Mouse (Mus musculus) layer of hippocampus, adult 8-10 months (tissue): ENCODE data around the gene Syngap1. TPM values are rescaled to one million over a fixed set of nuclear protein-coding genes. Genes with fewer than 3 reads are reported as not detected.
A peak's percentile ranks its signal among the peaks of the same experiment; 100 is the strongest.

Source experiments
- DNase-seq, 2 experiments: peaks; one replicate each; pipeline ENCODE4 v3.0.0; 2022; ENCODE audit warnings: low spot score in 2 of 2
- total RNA-seq, 4 experiments: library from RNA; stranded (reverse); gene quantifications; 2 replicates each; pipeline ENCODE4 v1.2.4; 2022

The Syngap1 gene
- total RNA-seq, 4 experiments from 2014 or later, result 353 to 466 (median 403) TPM

DNA sequence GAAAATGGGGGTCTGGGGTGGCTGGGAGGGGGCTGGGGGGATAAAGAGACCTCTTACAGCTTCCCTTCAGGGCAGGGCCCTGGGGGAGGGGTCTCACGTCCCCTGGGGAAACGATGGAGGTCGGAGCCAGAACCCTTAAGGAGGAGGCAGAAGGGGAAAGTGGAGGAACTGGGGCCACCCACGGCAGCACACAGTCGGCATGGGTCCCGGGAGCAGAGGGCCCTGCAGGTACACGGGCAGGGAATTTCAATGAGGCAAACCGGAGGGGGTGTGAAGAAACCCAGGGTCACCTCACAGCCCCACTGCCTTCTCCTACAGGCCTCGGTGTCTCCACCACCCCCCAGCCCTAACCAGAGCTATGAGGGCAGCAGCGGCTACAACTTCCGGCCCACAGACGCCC is 4.6 kb upstream of the Syngap1 start:
- DNase-seq, result peak in 1 of 2 experiments; percentile 9

DNA sequence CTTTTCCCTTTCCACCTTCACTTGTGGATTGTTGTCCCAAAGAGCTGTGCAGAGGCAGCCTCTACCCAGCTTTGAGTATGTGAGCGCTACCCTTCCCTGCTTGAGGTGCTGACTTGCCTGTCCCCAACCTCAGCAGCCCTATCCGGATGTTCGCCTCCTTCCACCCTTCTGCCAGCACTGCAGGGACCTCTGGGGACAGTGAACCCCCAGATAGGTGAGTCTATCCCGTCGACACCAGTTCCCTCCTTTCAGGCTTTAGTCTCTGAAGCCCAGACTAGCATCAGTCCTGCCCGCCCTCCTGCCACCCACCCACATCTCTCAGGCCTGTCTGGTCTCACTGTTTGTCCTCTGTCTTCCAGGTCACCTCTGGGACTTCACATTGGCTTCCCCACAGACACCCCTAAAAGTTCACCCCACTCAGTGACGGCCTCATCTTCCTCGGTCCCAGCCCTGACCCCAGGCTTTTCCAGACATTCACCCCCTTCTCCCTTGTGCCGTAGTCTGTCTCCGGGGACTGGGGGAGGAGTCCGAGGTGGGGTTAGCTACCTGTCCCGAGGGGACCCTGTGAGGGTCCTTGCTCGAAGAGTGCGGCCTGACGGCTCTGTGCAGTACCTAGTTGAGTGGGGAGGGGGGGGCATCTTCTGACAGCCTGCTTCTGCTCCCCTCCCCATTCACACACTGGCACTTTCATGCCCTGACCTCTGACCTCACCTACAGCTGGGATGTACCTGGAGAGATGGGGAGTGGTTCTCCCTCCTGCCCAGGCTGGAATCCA is 3.9 kb upstream of the Syngap1 start:
- DNase-seq, result peak in 1 of 2 experiments; percentile 11

DNA sequence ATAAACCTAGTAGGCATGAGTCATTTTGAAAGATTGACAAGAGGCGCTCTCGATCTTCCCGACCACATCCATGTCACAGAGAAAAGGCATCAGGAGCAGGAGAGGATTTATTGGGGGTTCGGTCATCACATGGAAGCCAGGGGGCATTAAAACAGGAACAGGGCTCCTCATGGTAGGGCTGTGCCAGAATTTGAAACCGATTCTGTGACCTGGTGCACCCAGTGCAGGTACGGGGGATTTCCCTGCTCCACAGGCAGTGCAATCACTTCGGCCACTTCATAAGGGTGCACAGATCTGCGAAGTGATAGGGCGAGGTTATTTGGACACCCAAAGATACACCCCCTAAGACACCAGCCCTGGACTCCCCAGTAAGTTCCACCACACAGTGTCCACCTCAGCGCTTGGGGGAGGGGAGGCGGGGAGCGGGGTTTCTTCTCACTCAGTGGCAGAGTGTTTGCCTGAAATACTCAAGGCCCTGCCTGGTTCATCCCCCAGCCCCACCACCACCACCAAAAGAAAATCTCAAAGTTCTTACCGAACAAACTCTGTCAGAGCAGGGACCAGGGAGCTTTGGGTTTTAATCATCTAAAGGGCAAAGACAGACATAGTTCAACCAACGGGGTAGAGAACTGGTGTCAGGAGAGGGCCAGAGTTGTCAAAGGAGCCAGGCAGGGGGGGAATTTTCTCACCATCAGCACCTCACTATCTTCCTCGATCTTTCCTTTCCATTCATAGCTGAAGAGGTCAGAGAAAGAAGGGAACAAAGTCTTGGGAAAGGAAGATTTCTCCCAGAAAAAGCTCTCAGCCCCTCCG is 3.0 kb upstream of the Syngap1 start:
- DNase-seq, result peak in 1 of 2 experiments; percentile 10

DNA sequence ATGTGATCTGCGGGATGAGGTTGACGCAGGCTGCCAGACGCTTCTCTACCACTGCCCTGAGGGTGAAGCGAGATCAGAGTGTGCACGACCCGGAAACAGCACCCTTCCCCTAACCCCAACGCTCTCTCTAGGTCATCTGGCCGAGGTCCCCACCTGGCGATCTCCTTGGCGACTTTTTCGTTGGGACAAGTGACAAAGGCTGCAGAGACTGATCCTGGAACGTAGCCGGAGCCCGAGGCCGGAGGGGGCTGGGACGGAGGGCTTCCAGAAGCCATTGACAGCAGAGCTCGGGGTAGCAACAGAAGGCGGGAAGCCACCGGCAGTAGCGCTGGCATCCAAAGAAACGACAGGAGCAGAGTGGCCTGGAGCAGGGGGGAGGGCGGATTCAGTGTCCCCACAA is 2.3 kb upstream of the Syngap1 start:
- DNase-seq, result peak in 1 of 2 experiments; percentile 25

DNA sequence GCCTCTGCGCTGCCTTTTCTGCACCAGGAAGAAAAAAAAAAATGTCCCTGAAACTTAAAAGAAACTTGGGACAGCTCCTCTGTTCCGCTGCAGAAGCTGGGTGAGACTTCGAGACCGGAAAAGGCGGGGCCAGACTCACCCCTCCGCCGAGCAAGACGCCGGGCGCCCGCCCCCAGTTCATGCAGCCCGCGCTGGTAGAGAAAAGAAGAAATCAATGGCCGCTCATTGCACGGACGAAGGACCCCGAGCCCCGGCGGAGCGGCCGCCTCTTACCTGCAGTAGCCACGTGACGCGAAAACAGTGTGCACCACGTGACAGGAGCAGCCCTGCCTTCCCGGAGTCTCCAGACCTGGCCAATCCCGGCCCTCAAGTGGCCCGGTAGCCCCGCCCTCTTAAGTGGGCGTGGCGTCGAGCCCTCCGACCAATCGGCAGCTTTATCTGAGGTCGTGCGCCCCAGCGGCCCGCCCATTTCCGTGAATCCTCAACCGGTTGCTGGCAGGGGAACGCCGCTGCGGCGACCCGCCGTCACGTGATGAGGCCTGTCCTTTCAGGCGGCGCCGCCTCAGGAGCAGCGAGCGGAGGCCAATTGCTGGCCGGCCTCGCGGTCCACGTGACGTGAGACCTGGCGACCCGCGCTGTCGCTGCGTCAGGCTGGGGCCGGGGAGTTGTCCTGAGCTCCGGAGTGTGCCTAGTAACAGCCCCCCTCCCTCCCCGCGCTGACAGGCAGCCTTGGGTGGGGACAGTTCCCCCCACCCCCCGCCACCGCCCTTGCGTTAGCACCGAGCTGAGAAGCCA is 1.7 kb upstream of the Syngap1 start, which contains the start of gene Cuta:
Gene Cuta, minus strand, starts transcription at position 392 of the 795 bp plus-strand sequence.
- peak; percentile 100 for DNase-seq

DNA sequence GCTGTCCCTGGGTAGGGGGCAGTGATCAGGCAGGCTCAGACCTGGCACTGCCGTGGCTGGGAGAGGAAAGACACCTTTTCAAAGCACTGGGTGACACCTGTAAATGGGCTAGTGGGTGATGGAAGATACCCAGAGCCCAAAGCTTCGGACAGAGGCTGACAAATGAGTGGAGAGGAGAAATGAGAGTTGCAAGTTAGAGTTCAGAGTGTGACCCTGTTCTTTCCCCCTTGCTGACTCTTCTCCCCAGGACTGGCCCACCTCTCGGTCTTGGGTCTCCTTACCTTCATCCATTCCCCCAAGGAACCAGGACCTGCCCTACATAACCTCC is 1.1 kb upstream of the Syngap1 start:
- DNase-seq, result no peak

DNA sequence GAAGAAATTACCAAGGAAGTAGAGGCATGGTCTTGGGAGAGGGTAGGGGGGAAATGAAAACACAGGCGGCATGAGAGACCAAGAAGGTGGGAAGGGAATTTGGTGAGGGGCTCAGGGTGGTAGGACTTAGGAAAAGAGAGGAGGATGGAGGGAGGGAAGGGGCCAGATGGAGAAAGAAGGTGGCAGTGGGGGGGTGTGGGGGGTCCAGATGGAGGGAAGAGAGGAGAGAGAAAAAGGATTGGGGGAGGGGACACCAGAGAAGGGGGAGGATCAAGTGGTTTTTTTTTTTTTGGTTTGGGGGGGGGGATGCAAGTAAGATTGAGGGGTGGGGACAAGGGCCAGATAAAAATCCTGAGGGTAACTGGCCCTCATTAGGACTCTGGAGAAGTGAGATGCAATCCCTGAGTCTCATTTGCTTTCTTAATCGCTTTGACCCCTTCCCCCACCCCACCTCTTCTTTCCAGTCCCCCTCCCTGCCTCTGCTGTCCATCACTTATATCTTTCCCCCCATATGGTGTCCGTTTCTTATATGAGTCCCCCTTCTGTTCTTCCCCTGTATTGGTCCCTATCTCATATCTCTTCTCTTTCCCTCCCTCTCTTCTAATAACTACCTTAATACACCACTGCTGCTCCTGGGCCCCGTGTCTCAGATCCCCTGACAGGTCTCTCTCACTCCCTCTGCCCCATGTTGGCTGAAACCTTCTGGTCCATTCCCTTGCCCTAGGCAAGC is 953 bp downstream of the Syngap1 start:
- DNase-seq, result no peak

DNA sequence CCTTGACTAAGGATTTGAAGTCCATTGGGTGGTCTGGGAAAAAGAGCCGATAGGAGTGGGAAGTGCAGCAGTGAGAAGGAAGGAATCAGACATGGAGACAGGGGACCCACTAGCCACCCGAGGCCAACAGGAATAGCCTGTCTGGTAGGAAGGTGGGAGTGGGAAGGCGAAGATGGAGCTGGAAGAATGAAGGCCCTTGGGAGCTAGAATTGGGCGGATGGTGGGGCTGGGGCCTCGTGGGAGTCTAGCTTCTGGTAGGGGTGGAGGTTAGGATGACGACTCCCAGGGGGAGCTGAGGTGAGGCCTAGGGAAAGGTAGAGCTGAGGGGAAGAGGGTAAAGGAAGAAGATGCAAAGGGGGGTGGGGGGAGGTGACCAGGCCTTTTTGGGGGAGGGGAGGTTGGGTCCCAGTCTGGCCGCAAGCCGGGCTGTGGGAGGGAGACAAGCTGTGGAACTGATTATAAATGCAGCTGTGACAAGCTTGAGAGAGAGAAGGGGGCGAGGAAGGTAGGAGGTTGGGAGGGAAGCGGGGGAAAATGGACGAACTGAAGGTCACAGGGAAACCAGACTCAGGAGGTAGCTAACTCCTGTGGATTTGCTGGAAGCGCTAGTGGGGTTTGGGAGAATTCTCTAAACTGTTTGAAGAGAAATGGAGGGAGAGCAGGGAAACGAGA is 4.9 kb downstream of the Syngap1 start:
- DNase-seq, result peak in 1 of 2 experiments; percentile 23

DNA sequence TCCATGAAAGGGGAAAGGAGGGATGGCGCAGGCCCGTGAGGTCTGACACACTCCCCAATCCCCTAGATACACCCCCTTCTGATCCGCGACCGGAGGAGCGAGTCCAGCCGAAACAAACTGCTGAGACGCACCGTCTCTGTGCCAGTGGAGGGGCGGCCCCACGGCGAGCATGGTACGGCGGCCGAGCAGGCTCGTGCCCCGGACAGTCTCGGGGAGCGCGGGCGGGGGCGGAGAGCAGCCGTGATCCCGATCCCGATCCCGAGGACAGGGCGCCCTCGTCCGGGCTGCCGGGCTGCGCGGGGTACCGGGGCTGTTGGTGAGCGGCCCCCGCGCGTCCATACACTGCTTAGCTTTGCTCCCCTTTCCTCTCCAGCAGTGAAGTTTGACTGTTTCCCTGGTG is 5.5 kb downstream of the Syngap1 start:
- peak; percentile 57 to 68 for DNase-seq

DNA sequence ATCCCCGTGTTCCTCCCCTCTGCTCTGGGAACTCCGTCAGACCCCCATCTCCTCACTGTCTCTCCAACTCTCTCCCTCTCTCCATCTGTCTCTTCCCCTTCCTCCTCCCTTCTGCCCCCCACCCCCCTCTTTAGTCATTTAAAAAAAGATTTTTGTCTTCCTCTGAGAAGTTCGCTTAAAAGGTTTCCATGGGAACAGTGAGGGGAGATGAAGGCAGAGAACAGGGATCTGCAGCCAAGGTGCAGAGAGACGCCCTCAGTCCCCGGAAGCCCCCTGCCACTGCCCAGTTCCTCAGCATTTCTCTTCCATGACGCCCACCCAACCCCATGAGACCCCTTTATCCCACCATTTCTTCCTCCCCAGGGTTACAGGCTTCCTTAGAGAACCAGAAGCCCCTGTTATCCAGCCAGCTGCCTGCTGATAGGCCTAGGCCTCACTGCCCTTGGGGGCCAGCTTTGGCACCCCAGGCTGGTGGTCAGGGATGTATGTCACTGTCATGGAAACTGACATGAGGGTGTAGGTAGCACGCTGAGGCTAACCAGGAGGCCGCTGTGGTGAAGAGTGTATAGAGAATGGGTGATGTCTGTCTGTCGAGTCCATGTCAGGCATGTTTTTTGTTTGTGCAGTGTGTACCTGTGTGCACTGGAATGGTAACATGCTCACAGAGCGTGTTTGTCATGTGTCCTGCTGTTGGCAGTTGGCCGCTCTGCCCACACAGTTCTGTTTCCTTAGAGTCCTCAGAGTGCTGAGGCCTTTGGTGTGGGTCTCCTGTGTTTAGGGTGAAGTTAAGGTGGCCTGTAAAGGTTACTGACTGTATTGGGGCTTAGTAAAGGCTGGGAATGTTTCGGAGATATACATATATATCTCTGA is 6.4 kb downstream of the Syngap1 start:
- peak in 1 of 2 experiments; percentile 38 for DNase-seq

DNA sequence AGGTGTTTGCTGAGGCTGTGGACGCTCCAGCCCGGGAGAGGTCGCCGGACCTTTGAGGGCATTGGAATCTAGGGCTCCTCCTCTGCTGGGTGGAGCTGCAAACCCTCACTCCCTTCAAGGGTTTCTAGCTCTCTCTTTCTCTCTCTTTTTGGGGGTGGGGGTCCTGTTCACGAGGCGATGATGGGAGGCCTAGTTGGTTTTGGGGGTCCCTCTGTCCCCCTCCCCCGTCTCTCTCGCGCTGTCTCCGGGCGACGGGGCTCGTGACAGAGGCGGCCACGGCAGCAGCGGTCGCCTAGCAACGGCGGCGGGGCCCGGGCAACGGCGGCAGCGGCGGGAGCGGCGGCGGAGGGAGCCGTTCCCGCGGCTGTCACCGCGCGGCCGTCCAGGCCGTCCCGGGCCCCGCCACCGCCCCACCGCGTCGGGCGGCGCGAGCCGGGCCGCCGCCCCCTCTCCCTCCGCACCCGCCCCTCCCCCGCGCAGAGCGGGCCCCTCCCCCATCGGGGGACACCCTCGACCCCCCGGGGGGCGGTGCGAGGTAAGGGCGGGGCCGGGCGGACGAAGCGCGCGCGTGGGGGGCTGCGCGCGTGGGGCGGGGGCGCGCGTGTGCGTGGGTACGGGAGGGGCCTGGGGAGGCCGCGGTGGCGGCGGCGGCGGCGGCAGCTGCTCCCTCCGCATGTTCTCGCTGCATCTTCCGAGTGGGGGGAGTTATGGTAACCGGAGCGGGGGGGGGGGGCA is 7.4 kb downstream of the Syngap1 start:
- DNase-seq, result peak in 1 of 2 experiments; percentile 25

DNA sequence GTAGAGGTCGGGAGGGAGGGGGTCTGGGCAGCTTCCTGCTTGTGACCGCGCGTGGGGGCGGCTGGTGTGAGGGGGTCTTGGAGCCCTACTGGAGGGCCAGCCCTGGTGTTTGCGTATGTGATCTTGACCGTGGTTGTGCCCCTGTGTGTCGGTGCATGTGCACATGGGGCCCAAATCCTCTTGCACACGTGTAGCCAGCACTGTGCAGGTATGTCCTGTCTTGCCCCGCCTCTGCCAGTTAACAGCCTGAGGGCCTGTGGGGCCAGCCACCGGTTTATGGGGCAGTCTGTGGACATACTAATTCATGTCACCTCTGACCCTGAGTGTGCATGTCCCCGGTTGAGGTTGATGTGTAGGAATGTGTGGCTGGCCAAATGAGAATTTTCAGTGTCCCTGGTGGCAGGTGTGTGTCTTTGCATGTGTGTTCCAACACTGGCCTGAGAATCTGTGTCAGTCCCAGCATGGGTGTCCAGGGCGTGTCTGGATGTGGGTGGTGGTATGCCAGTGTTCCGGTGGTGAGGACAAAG is 8.1 kb downstream of the Syngap1 start:
- peak in 1 of 2 experiments; percentile 50 for DNase-seq

DNA sequence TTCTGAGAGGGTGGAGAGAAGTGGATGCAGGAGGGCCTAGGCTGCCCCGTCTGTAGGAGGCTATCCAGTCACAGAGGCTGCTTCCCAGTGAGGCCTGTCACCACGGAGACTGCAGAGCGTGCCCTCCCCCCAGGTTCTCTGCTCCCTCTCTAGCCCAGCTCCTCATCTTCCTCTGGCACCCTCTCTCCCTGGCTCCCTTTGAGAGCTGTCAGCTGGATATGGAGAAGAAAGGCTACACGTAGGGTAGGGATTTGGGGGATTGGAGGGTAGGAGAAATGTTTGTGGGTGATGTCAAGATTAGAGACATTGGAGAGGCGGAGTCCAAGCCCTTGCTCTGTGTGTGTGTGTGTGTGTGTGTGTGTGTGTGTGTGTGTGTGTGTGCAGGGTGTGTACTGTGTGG is 8.8 kb downstream of the Syngap1 start:
- no peak for DNase-seq

DNA sequence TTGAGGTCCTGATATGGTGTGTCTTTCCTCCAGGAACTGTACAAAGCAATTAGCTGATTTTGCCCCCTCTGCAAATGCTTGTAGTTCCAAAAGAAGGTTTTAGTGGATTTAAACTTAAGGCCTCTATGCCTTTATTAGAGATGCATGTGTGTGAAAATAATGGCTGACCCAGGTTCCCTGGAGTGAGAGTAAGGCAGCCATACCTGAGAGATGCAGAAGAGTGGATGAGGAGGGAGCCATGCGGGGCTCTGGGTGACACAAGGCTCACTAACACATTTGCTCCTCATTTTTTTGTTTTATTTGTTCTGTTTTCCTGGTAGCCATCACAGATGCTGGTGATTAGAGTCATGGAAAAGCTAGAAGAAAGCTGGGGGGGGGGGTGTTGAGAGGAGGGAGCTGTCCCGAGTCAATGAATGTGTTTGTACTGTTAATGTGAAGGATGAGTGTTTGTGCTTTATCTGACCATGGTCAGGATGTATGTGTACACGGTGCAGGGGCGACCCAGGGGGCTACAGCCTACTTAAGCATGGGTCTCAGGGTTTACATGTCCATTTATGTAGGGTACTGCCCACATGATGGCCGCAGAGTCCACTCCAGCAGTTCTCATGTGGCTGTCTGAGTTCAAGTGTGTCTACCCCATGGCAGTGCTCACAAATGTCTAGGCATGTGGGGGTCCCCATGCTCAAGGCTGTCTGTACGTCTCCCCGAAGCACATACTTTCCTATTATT is 9.7 kb downstream of the Syngap1 start:
- DNase-seq, result no peak

DNA sequence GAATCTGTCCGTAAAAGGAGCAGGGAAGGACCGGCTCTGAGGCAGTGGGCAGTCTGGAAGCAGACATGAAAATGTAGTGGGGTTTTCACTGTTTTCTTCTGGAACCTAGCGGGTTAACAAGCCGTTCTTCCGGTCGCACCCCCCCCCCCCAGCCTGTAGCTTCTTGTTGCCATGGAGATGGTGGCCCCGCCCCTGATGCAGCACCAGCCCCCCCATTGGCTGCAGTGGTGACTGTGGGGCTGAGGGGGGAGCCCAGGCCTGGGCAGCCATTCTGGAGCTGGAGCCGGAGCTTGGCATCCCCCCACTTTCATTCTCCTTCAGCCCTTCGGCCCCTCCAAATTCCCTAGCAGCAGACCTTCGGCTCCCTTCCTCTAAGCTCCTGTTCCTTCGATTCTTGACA is 10.4 kb downstream of the Syngap1 start:
- peak; percentile 75 to 82 for DNase-seq

DNA sequence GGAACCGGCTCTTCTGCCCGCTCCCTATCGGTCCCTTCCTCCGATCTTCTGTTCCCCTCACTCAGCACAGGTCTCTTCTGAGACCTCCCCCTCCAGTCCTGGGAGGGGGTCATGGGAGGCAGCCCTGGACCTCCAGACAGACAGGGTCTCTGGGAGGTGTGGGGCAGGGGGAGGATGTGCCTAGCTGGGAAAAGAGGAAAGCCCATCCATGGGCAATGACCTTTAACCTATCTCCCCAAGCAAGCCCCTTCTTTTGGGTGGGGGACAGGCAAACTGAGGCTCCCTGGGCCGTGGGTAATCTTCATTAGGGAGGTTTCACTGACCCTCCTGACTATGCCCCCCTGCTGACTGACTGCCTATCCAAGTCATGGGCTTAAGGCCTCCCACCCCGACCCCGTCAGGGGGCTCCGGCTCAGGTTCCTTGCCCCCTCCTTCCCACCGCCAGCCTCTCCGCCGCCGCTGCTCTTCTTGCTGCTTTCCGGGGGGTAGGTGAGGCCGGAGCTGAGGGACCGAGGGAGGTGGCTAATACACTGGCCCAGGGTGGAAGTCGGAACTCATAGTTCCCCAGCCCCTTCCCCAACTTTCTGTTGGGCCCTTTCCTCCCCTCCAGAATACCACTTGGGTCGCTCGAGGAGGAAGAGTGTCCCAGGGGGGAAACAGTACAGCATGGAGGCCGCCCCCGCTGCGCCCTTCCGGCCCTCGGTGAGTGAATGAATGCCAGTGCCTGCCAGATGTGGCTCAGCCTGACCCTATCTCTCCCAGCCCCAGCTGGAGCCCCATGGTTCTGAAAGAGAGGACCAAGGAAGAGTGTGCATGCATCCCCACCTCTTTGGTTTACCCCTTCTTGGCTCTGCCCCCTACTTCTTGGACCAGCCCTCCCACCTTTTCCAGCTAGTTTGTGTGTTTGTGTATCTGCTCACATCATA is 11.2 kb downstream of the Syngap1 start:
- DNase-seq, result no peak

DNA sequence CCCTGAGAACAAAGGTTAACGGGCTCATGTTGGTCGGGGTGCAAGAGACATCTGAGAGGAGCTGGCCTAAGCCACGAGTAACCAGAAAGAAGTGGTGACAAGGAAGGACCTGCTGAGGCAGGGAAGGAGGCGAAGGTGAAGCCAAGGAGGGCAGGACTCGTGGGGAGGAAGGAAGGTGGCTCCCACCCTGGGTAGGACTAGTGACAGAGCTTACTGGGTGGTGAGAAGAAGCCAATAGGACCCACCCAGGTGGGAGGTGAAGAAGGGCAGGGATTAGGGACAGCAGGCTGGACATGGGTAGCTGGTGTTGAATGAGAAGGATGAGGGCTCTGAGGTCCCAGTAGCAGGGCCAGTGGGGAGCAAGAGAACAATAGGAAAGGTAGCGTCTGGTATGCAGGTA is 12.1 kb downstream of the Syngap1 start:
- DNase-seq, result no peak
